Mouse (Mus musculus) forebrain, postnatal 0 days (tissue): Measurements from ENCODE around the gene Dtx2. TPM values are rescaled to one million over a fixed set of nuclear protein-coding genes. Genes with fewer than 3 reads are reported as not detected.
A peak's percentile ranks its signal among the peaks of the same experiment; 100 is the strongest.

Experiments
- ATAC-seq: fragments of 200-750 bp; cut with Nextera tagmentation; 2 replicates; pipeline ENCODE4 v1.8.0; 2017; ENCODE audit warnings: mild to moderate bottlenecking, moderate library complexity
- DNase-seq: peaks from one replicate; pipeline ENCODE4 v3.0.0-alpha.2; 2015
- H3K27ac ChIP-seq: fragments of 300-500 bp; sonication (generic); 2 replicates; pipeline ENCODE4 v1.5.1; 2014; ENCODE audit warnings: low read depth, mild to moderate bottlenecking, antibody characterized with exemption, low read length, moderate library complexity, mixed read lengths
- H3K27me3 ChIP-seq: fragments of 300-500 bp; sonication (generic); 2 replicates; pipeline ENCODE4 v1.6.1; 2014; ENCODE audit warnings: mild to moderate bottlenecking, low read length, mixed read lengths; ENCODE audit not compliant: insufficient read depth
- H3K36me3 ChIP-seq: fragments of 300-500 bp; sonication (generic); 2 replicates; pipeline ENCODE4 v1.6.1; 2014; ENCODE audit warnings: mild to moderate bottlenecking, moderate library complexity; ENCODE audit not compliant: insufficient read depth
- H3K4me1 ChIP-seq: fragments of 300-500 bp; sonication (generic); 2 replicates; pipeline ENCODE4 v1.6.1; 2014; ENCODE audit warnings: antibody characterized with exemption; ENCODE audit not compliant: insufficient read depth
- H3K4me2 ChIP-seq: fragments of 300-500 bp; sonication (generic); 2 replicates; pipeline ENCODE4 v1.6.1; 2014; ENCODE audit warnings: low read depth, mild to moderate bottlenecking, moderate library complexity
- H3K4me3 ChIP-seq: fragments of 300-500 bp; sonication (generic); 2 replicates; pipeline ENCODE4 v1.5.1; 2014; ENCODE audit warnings: low read depth, low read length, mixed read lengths
- H3K9ac ChIP-seq: fragments of 300-500 bp; sonication (generic); 2 replicates; pipeline ENCODE4 v1.6.1; 2014; ENCODE audit warnings: mild to moderate bottlenecking
- H3K9me3 ChIP-seq: fragments of 300-500 bp; sonication (generic); 2 replicates; pipeline ENCODE4 v1.6.1; 2016; ENCODE audit warnings: low read length
- CTCF ChIP-seq: sonication (generic); IDR thresholded peaks from 2 replicates; pipeline ENCODE4 v1.5.1; 2016; ENCODE audit warnings: antibody characterized with exemption, control low read depth, low read depth
- WGBS: fragments of 180-500 bp; shearing (Covaris S2); extraction: QIAGEN DNeasy Blood & Tissue Kit; methylation state at CpG from one replicate; pipeline ENCODE4 v1.1.7; 2014; 5-methylcytosine and 5-hydroxymethylcytosine counted together
- polyA plus RNA-seq: library from polyadenylated mRNA; unstranded; fragments of >200 nt; fragmentation: Nextera tagmentation; extraction: Ambion mirVana; gene quantifications from 2 replicates; pipeline ENCODE4 v1.2.1, GENCODE M21; 2015
- total RNA-seq: library from RNA; depleted of rRNA; stranded (reverse); fragments of >200 nt; gene quantifications from 2 replicates; pipeline ENCODE4 v1.2.3, GENCODE M21; 2014

The Dtx2 gene
- total and polyA plus RNA-seq, 2 experiments from 2014 or later: 17.6 to 25.3 TPM

DNA sequence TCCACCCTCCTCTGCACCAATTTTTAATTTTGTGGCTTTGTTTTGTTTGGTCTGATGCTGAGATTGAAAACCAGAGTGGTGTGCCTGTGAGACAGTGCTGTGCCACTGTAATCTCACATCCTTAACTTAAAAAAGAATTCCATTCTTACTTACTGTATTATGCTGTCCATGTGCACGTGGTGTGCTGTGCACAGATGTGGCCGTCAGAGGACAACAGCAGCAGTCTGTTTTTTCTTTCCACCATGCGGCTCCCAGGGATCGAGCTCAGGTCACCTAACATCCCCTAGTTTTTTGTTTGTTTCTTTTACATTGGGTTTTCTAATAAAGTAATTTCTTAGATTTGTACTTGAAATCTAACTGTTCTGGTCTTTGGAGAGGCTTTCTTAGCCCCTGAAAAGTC is 9.9 kb downstream of the Dtx2 start:
- Histone ChIP-seq H3K4me3 (no peak overlapping the region), H3K27ac (no peak overlapping the region), H3K36me3 (peaks cover 12% of the 10 kb centered on the region), H3K9me3 (no peaks in the 10 kb centered on the region), H3K9ac (no peak overlapping the region), H3K4me1 (peaks cover 3% of the 10 kb centered on the region; the same call in 1 of the 2 replicates), H3K27me3 (no peaks in the 10 kb centered on the region), H3K4me2 (no peak overlapping the region)
- whole genome bisulfite sequencing: 82% methylated on average over 4 of the region's 4 CpGs
- no peak for DNase-seq
- ATAC-seq: no peak
- no peak for TF ChIP-seq CTCF

DNA sequence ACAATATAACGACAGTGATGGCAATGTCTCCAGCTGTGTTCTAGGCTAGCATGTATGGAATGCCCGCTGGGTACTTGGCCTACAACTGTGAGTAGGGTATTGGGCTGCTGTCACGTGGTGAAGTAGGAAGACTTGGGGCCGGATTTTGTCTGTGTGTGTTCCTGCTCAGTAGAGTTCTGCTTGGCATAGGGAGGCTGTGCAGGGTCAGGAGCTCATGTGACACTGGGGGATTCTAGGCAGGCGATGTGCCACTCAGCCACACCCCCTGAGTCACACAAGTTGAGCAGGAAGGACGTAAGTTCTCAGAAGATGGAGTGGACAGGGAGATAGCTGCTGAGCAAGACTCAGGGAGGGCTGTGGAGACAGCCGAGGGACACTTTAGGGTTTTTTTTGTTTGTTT is 13.1 kb downstream of the Dtx2 start:
- H3K27me3 ChIP-seq: no peaks in the 10 kb centered on the region
- 89% methylated on average over 7 of the region's 7 CpGs for WGBS

DNA sequence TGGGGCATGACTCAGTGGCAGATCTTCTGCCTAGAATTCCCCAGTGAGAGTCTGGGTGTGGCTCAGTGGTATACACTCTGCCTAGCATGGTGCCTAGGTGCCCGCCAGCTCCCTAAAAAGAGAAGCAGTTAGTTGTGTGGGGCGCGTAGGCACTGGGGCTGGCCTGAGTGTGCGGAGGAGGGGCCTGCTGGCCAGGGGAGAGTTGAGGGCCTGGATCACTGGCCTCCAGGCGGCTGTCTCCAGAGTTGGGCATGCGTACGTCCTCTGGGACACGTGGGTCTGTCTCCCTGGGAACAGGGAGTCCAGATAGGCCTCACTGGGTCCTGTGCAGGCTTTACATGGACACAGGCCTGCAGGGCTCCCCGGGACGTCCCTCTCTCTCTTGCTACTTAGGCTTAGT is 20.3 kb downstream of the Dtx2 start:
- 88% methylated on average over 10 of the region's 10 CpGs for WGBS
- H3K4me1 ChIP-seq: no peaks in the 10 kb centered on the region
- TF ChIP-seq CTCF: no peak
- H3K27ac ChIP-seq: no peak overlapping the region
- no peaks in the 10 kb centered on the region for H3K27me3 ChIP-seq
- no peak overlapping the region for H3K9ac ChIP-seq
- ATAC-seq (no peak), DNase-seq (no peak)
- peaks cover 32% of the 10 kb centered on the region for H3K36me3 ChIP-seq
- no peak overlapping the region for H3K4me3 ChIP-seq
- H3K9me3 ChIP-seq: no peaks in the 10 kb centered on the region
- no peak overlapping the region for H3K4me2 ChIP-seq

More for the DNA sequence above, 13.1 kb downstream of the Dtx2 start:
- peaks cover 23% of the 10 kb centered on the region for H3K36me3 ChIP-seq
- H3K9me3 ChIP-seq: no peaks in the 10 kb centered on the region
- DNase-seq (no peak), ATAC-seq (no peak)
- no peak overlapping the region for H3K4me3 ChIP-seq
- H3K4me1 ChIP-seq: peaks cover under 1% of the 10 kb centered on the region; the same call in 1 of the 2 replicates
- no peak overlapping the region for H3K9ac ChIP-seq
- TF ChIP-seq CTCF: no peak
- no peak overlapping the region for H3K4me2 ChIP-seq
- H3K27ac ChIP-seq: no peak overlapping the region

DNA sequence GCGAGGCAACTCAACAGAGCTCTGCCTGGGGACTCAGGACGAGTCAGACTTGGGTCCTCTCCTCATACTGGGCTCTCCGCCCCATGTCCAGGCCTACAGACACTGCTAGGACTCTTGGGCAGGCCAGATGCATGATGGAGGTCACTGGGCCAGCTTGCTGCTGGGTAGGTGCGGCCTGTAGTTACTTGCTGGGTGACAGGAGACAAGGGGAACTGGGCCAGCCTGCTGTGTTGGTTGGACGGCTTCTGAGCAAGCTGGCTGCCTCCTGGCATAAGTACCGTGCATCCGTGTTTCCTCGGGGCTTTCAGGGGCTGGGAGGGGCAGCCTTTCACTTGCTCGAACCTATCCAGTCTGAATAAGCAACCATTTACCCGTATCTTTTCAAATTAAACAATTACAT is 21.0 kb downstream of the Dtx2 start:
- no peak for DNase-seq

DNA sequence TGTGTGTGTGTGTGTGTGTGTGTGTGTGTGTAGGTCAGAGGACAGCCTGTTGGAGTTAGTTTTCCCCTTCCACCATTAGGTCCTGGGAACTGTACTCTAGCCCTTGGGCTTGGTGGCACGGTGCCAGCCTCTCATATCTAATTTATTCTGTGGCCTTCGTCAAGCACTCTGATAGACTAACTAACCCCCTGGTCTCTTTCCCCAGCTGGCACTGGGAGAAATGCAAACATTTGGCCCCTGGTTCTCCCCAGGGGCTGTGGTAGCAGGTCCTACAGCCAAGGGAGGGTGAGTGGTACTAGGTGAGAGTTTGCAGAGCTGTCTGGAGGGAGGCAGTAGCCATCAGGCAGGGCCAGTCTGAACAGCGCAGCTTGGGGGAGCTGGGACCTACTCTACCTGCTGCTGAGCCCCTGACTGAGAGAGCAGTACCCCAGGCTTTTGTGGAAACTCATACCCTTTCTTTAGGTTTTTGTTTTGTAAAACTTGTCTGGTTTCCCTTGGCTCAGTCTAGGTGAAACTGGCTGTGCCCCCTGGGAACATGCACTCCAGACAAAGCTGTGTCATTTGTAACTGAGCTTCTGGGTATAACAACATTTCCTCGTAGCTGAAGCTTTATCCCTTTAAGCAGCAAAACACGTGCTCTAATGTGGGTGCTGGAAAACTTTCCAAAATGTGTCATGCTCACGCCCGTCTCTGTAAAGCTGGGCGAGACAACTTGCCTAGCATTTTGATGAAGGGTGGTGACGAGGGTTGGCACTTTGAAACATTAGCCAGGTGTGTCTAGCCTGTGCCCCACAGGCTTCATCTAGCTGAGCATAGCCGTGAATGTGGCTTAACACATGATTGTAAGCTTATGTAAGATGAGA is 21.6 kb downstream of the Dtx2 start:
- Histone ChIP-seq H3K4me2 (no peak overlapping the region), H3K9me3 (no peaks in the 10 kb centered on the region), H3K27me3 (no peaks in the 10 kb centered on the region), H3K4me3 (no peak overlapping the region), H3K9ac (no peak overlapping the region), H3K36me3 (peaks cover 33% of the 10 kb centered on the region), H3K4me1 (no peaks in the 10 kb centered on the region), H3K27ac (no peak overlapping the region)
- no peak for ATAC-seq
- 40% methylated on average over 10 of the region's 10 CpGs for WGBS
- TF ChIP-seq CTCF: no peak
- DNase-seq: peak; percentile 13

More for the DNA sequence above, 21.0 kb downstream of the Dtx2 start:
- Histone ChIP-seq H3K9ac (no peak overlapping the region), H3K4me2 (no peak overlapping the region), H3K9me3 (no peaks in the 10 kb centered on the region), H3K4me1 (no peaks in the 10 kb centered on the region), H3K36me3 (peaks cover 32% of the 10 kb centered on the region), H3K27me3 (no peaks in the 10 kb centered on the region), H3K4me3 (no peak overlapping the region), H3K27ac (no peak overlapping the region)
- 53% methylated on average over 10 of the region's 10 CpGs for WGBS
- no peak for TF ChIP-seq CTCF
- no peak for ATAC-seq

DNA sequence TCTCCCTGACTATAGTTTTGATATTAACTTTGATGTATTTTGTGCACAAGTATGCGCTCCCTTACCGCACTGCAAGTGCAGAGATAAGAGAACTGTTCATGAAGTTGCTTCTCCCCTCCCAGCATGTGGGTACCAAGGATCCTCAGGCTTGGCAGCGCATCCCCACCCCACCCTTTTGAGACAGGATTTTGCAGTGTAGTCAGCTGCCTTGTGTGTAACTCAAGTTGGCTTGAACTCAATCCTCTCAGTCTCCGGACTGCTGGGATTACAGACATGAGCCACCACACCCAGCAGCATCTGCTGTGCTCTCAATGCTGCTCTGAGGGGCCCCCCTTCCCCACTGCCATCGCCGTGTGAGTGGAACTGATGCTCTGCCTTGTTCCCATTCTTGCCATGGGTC is 22.7 kb downstream of the Dtx2 start:
- ATAC-seq: peak; percentile 25; the same call in 1 of the 2 replicates
- Histone ChIP-seq H3K9me3 (no peaks in the 10 kb centered on the region), H3K4me3 (no peak overlapping the region), H3K36me3 (peaks cover 31% of the 10 kb centered on the region), H3K27ac (no peak overlapping the region), H3K9ac (no peak overlapping the region), H3K27me3 (no peaks in the 10 kb centered on the region), H3K4me2 (no peak overlapping the region), H3K4me1 (no peaks in the 10 kb centered on the region)
- TF ChIP-seq CTCF: no peak
- 59% methylated on average over 6 of the region's 6 CpGs for WGBS
- no peak for DNase-seq

DNA sequence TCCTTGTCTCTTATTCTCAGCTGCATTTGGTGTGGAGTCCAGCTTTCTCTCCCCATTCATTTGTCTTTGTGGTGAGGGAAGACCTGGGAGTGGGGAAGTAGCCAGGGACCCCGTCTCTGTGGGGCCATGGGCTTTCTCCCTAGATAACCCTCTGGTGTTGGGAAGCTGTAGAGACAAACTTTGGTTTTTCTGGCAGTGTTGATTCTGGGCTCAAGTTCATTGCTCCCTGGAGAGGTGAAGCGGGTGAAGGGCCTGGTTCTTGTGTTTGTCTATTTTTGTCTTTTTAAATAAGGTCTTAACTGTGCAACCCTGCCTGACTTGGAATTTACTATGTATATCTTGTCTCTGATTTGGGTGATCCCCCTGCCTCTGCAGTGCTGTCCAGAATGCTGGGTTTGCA is 24.1 kb downstream of the Dtx2 start:
- no peak for TF ChIP-seq CTCF
- WGBS: 88% methylated on average over 2 of the region's 2 CpGs
- H3K27me3 ChIP-seq: no peaks in the 10 kb centered on the region

More for the DNA sequence above, 24.1 kb downstream of the Dtx2 start:
- Histone ChIP-seq H3K4me3 (no peak overlapping the region), H3K27ac (no peak overlapping the region), H3K4me1 (no peaks in the 10 kb centered on the region), H3K9me3 (no peaks in the 10 kb centered on the region), H3K36me3 (peaks cover 24% of the 10 kb centered on the region), H3K9ac (no peak overlapping the region), H3K4me2 (no peak overlapping the region)
- no peak for DNase-seq
- ATAC-seq: no peak
